Mouse (Mus musculus) ES-E14 (cell line): Measurements from ENCODE around the gene Apobec1.

Source experiments
- CHD2 ChIP-seq: IDR thresholded peaks from 2 replicates; pipeline ENCODE4 v1.6.1; 2014; ENCODE audit warnings: mild to moderate bottlenecking, low read depth, low read length, inconsistent platforms
- HCFC1 ChIP-seq: IDR thresholded peaks from 2 replicates; pipeline ENCODE4 v1.6.1; 2012; ENCODE audit warnings: low read length, inconsistent platforms, borderline replicate concordance; ENCODE audit not compliant: insufficient read depth
- MAFK ChIP-seq: IDR thresholded peaks from 2 replicates; pipeline ENCODE4 v1.6.1; 2014; ENCODE audit warnings: mild to moderate bottlenecking, low read depth, low read length, inconsistent platforms; ENCODE audit not compliant: insufficient read depth
- ZC3H11A ChIP-seq: IDR thresholded peaks from 2 replicates; pipeline ENCODE4 v1.6.1; 2012; ENCODE audit warnings: low read depth, mild to moderate bottlenecking, inconsistent platforms, low read length, borderline replicate concordance
- ZNF384 ChIP-seq: IDR thresholded peaks from 2 replicates; pipeline ENCODE4 v1.6.1; 2012; ENCODE audit warnings: low read depth, low read length, inconsistent platforms

DNA sequence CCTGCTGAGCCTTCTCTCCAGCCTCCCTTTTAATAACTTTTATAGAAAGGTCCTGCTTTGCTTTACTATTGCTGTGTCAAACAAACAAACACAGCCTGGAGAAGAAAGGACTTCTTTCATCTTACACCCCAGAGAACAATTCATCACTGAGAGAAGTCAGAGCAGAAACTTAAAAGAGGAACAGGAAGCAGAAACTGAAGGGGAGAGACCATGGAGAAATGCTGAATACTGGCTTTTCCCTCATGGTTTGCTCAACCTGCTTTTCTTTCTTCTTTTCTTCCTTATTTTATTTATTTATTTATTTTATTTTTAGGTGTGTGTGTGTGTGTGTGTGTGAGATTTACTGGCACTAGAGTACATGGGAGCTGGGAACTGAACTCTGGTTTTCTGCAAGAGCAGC lies 2.0 kb upstream of the Apobec1 start:
- TF ChIP-seq HCFC1: no peak
- no peak for TF ChIP-seq MAFK
- no peak for TF ChIP-seq CHD2
- no peak for TF ChIP-seq ZNF384
- TF ChIP-seq ZC3H11A: no peak
